ENCODE assay signal across 15 mouse cellular contexts in the genomic region with DNA sequence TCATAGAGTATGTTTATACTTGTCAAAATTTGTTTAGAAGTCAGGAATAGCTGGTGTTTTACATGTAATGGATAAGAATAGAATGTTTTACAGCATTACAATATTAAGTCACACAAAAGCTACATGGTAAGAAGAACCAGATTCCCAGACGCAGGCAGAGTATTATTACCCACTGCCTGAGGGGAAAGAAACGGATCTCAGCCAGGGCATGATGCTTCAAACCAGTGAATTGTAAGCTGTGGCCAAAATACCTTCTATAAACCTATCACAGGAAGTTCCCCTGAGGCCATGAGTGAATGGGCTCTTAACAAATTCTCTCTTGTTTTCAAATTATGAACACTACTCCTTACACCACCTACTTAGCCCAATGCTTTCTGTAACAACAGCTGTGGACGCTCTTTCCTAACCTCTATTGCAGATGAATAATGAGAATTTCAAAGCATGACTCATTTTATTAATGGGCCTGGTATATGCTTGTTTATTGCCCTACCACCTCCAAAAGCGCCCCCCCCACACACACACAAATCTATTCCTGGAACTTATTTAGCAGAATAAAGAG.
"Had no signal": no experiment of that assay in that cellular context is flagged by ENCODE, and none has a peak within 500 bp of the region (broad histone marks: within the 10 kb centered on the region; RNA-seq: fewer than 3 reads in every experiment).

No protein-coding gene starts in this region.

- H3K27me3 ChIP-seq: limb, embryonic 15.5 days; liver, embryonic 13.5 days; lung, embryonic 15.5 days; megakaryocyte, embryonic 14.5 days; midbrain, embryonic 13.5 days; neural tube, embryonic 13.5 days; stomach, embryonic 15.5 days had no signal

- H3K27ac ChIP-seq: limb, embryonic 15.5 days; liver, embryonic 13.5 days; lung, embryonic 15.5 days; macrophage; midbrain, embryonic 13.5 days; neural tube, embryonic 13.5 days; stomach, embryonic 15.5 days had no signal

- ATAC-seq: liver, postnatal 0 days; midbrain, embryonic 13.5 days had no signal

- H3K9ac ChIP-seq: limb, embryonic 15.5 days; liver, embryonic 13.5 days; liver, postnatal 0 days; lung, embryonic 15.5 days; midbrain, embryonic 13.5 days; neural tube, embryonic 13.5 days; stomach, embryonic 15.5 days had no signal

- H3K9me3 ChIP-seq: limb, embryonic 15.5 days; liver, embryonic 13.5 days; lung, embryonic 15.5 days; megakaryocyte, embryonic 14.5 days; midbrain, embryonic 13.5 days; neural tube, embryonic 13.5 days; stomach, embryonic 15.5 days had no signal

- H3K36me3 ChIP-seq: limb, embryonic 15.5 days; liver, embryonic 13.5 days; lung, embryonic 15.5 days; midbrain, embryonic 13.5 days; neural tube, embryonic 13.5 days; stomach, embryonic 15.5 days had no signal

- H3K4me1 ChIP-seq: limb, embryonic 15.5 days; liver, embryonic 13.5 days; lung, embryonic 15.5 days; megakaryocyte, embryonic 14.5 days; midbrain, embryonic 13.5 days; neural tube, embryonic 13.5 days; stomach, embryonic 15.5 days had no signal

- DNase-seq: kidney, adult 2 months; kidney, postnatal 25 days; liver, embryonic 13.5 days; liver, postnatal 0 days; lung, postnatal 14 days; right cerebral cortex, postnatal 14 days; thymus, adult 2 months; thymus, postnatal 25 days had no signal

- H3K4me3 ChIP-seq: limb, embryonic 15.5 days; liver, embryonic 13.5 days; lung, embryonic 15.5 days; megakaryocyte, embryonic 14.5 days; midbrain, embryonic 13.5 days; neural tube, embryonic 13.5 days; stomach, embryonic 15.5 days had no signal

- H3K4me2 ChIP-seq: limb, embryonic 15.5 days; liver, embryonic 13.5 days; lung, embryonic 15.5 days; midbrain, embryonic 13.5 days; neural tube, embryonic 13.5 days; stomach, embryonic 15.5 days had no signal
